Mouse (Mus musculus): ENCODE measurements at regions not wholly inside any gene's neighbourhood (a gene's known extent, or its start where the extent isn't known, plus 50 kb on each side); places are given as distances from the start of the nearest gene placed in this dataset.

- H3K4me3 ChIP-seq: no peak overlapping the region
- no peaks in the 10 kb centered on the region for H3K27me3 ChIP-seq (ENCODE audit: low read depth, poor library complexity, severe bottlenecking)
- no peak for DNase-seq (ENCODE audit: low spot score)
- peak overlapping the region; percentile 71 for H3K27ac ChIP-seq (replicated peaks)
- H3K9me3 ChIP-seq (replicated peaks): no peaks in the 10 kb centered on the region
- H3K36me3 ChIP-seq: no peaks in the 10 kb centered on the region
- WGBS: 59% methylated on average over 7 of the region's 7 CpGs
- peaks cover 18% of the 10 kb centered on the region for H3K4me1 ChIP-seq
Observed at GRCm38 (mm10) chr14:31947246-31947645, 81.5 kb upstream of the Galnt15 start.

- Histone ChIP-seq H3K27me3 (ENCODE audit: low read depth, poor library complexity, severe bottlenecking) (no peaks in the 10 kb centered on the region), H3K4me3 (no peak overlapping the region), H3K4me1 (peaks cover 11% of the 10 kb centered on the region), H3K36me3 (no peaks in the 10 kb centered on the region), H3K9me3 (replicated peaks) (no peaks in the 10 kb centered on the region), H3K27ac (replicated peaks) (no peak overlapping the region)
- 86% methylated on average over 3 of the region's 3 CpGs for WGBS
- DNase-seq (ENCODE audit: low spot score): no peak
Observed at GRCm38 (mm10) chr14:31951894-31952293, 76.9 kb upstream of the Galnt15 start.

- Histone ChIP-seq H3K9me3 (replicated peaks) (no peaks in the 10 kb centered on the region), H3K4me1 (no peaks in the 10 kb centered on the region), H3K36me3 (no peaks in the 10 kb centered on the region), H3K27me3 (ENCODE audit: low read depth, poor library complexity, severe bottlenecking) (no peaks in the 10 kb centered on the region), H3K27ac (replicated peaks) (no peak overlapping the region), H3K4me3 (no peak overlapping the region)
- DNase-seq (ENCODE audit: low spot score): no peak
- WGBS: 85% methylated on average over 4 of the region's 4 CpGs
Observed at GRCm38 (mm10) chr14:31953783-31954182, 75.0 kb upstream of the Galnt15 start.

GRCm38 (mm10) chr14:31954945-31955344 lies 73.8 kb upstream of the Galnt15 start:
- DNase-seq (ENCODE audit: low spot score): peak; percentile 78
- no peaks in the 10 kb centered on the region for H3K9me3 ChIP-seq (replicated peaks)
- H3K36me3 ChIP-seq: no peaks in the 10 kb centered on the region
- no peak overlapping the region for H3K27ac ChIP-seq (replicated peaks)
- 12% methylated on average over 4 of the region's 4 CpGs for WGBS
- no peaks in the 10 kb centered on the region for H3K27me3 ChIP-seq (ENCODE audit: low read depth, poor library complexity, severe bottlenecking)
- no peak overlapping the region for H3K4me3 ChIP-seq
- H3K4me1 ChIP-seq: no peaks in the 10 kb centered on the region

GRCm38 (mm10) chr14:31957211-31957638 lies 71.6 kb upstream of the Galnt15 start:
- Histone ChIP-seq H3K36me3 (no peaks in the 10 kb centered on the region), H3K9me3 (replicated peaks) (no peaks in the 10 kb centered on the region), H3K27ac (replicated peaks) (no peak overlapping the region), H3K4me3 (no peak overlapping the region), H3K4me1 (no peaks in the 10 kb centered on the region), H3K27me3 (ENCODE audit: low read depth, poor library complexity, severe bottlenecking) (no peaks in the 10 kb centered on the region)
- WGBS: 96% methylated on average over 10 of the region's 10 CpGs
- DNase-seq (ENCODE audit: low spot score): no peak

- Histone ChIP-seq H3K9me3 (replicated peaks) (no peaks in the 10 kb centered on the region), H3K27me3 (ENCODE audit: low read depth, poor library complexity, severe bottlenecking) (no peaks in the 10 kb centered on the region), H3K4me3 (no peak overlapping the region), H3K36me3 (no peaks in the 10 kb centered on the region), H3K27ac (replicated peaks) (no peak overlapping the region), H3K4me1 (peaks cover 15% of the 10 kb centered on the region)
- DNase-seq (ENCODE audit: low spot score): no peak
- 90% methylated on average over 9 of the region's 9 CpGs for WGBS
Observed at GRCm38 (mm10) chr14:31960201-31960854, 68.5 kb upstream of the Galnt15 start.

GRCm38 (mm10) chr14:31961442-31961841 lies 67.3 kb upstream of the Galnt15 start:
- Histone ChIP-seq H3K27me3 (ENCODE audit: low read depth, poor library complexity, severe bottlenecking) (no peaks in the 10 kb centered on the region), H3K4me1 (peaks cover 15% of the 10 kb centered on the region), H3K36me3 (no peaks in the 10 kb centered on the region), H3K4me3 (no peak overlapping the region), H3K9me3 (replicated peaks) (no peaks in the 10 kb centered on the region), H3K27ac (replicated peaks) (no peak overlapping the region)
- 93% methylated on average over 5 of the region's 5 CpGs for WGBS
- no peak for DNase-seq (ENCODE audit: low spot score)

GRCm38 (mm10) chr14:31963131-31963911 lies 65.5 kb upstream of the Galnt15 start:
- DNase-seq (ENCODE audit: low spot score): no peak

GRCm38 (mm10) chr14:31964076-31964475 lies 64.7 kb upstream of the Galnt15 start:
- no peaks in the 10 kb centered on the region for H3K27me3 ChIP-seq (ENCODE audit: low read depth, poor library complexity, severe bottlenecking)
- H3K4me1 ChIP-seq: peaks cover 15% of the 10 kb centered on the region
- H3K9me3 ChIP-seq (replicated peaks): no peaks in the 10 kb centered on the region
- WGBS: 68% methylated on average over 2 of the region's 2 CpGs
- no peaks in the 10 kb centered on the region for H3K36me3 ChIP-seq
- H3K4me3 ChIP-seq: no peak overlapping the region
- peak overlapping the region; percentile 43 for H3K27ac ChIP-seq (replicated peaks)
- no peak for DNase-seq (ENCODE audit: low spot score)

More at GRCm38 (mm10) chr14:31963131-31963911, 65.5 kb upstream of the Galnt15 start:
- H3K9me3 ChIP-seq (replicated peaks): no peaks in the 10 kb centered on the region
- H3K27me3 ChIP-seq (ENCODE audit: low read depth, poor library complexity, severe bottlenecking): no peaks in the 10 kb centered on the region
- H3K4me1 ChIP-seq: peaks cover 15% of the 10 kb centered on the region
- no peak overlapping the region for H3K4me3 ChIP-seq
- no peaks in the 10 kb centered on the region for H3K36me3 ChIP-seq
- WGBS: 58% methylated on average over 12 of the region's 12 CpGs
- H3K27ac ChIP-seq (replicated peaks): 0 out of 2 replicates have a peak overlapping the region, but pooled peaks have one; percentile 33

GRCm38 (mm10) chr14:31964831-31965230 lies 64.0 kb upstream of the Galnt15 start:
- H3K4me3 ChIP-seq: no peak overlapping the region
- no peaks in the 10 kb centered on the region for H3K27me3 ChIP-seq (ENCODE audit: low read depth, poor library complexity, severe bottlenecking)
- DNase-seq (ENCODE audit: low spot score): no peak
- no peaks in the 10 kb centered on the region for H3K9me3 ChIP-seq (replicated peaks)
- peaks cover 15% of the 10 kb centered on the region for H3K4me1 ChIP-seq
- H3K27ac ChIP-seq (replicated peaks): no peak overlapping the region
- 82% methylated on average over 4 of the region's 4 CpGs for WGBS
- no peaks in the 10 kb centered on the region for H3K36me3 ChIP-seq

GRCm38 (mm10) chr14:31969531-31969930 lies 59.3 kb upstream of the Galnt15 start:
- H3K27me3 ChIP-seq (ENCODE audit: low read depth, poor library complexity, severe bottlenecking): no peaks in the 10 kb centered on the region
- H3K9me3 ChIP-seq (replicated peaks): no peaks in the 10 kb centered on the region
- no peaks in the 10 kb centered on the region for H3K4me1 ChIP-seq
- H3K36me3 ChIP-seq: no peaks in the 10 kb centered on the region
- peak overlapping the region; percentile 29 for H3K27ac ChIP-seq (replicated peaks)
- DNase-seq (ENCODE audit: low spot score): no peak
- no peak overlapping the region for H3K4me3 ChIP-seq
- WGBS: 87% methylated on average over 4 of the region's 4 CpGs

- no peaks in the 10 kb centered on the region for H3K27me3 ChIP-seq (ENCODE audit: low read depth, poor library complexity, severe bottlenecking)
- WGBS: 91% methylated on average over 3 of the region's 3 CpGs
- DNase-seq (ENCODE audit: low spot score): no peak
- no peak overlapping the region for H3K27ac ChIP-seq (replicated peaks)
- H3K9me3 ChIP-seq (replicated peaks): no peaks in the 10 kb centered on the region
- no peaks in the 10 kb centered on the region for H3K4me1 ChIP-seq
- H3K4me3 ChIP-seq: no peak overlapping the region
- no peaks in the 10 kb centered on the region for H3K36me3 ChIP-seq
Observed at GRCm38 (mm10) chr14:31970245-31970830, 58.5 kb upstream of the Galnt15 start.

- no peaks in the 10 kb centered on the region for H3K36me3 ChIP-seq
- H3K4me1 ChIP-seq: no peaks in the 10 kb centered on the region
- H3K4me3 ChIP-seq: no peak overlapping the region
- no peak overlapping the region for H3K27ac ChIP-seq (replicated peaks)
- no peaks in the 10 kb centered on the region for H3K27me3 ChIP-seq (ENCODE audit: low read depth, poor library complexity, severe bottlenecking)
- DNase-seq (ENCODE audit: low spot score): no peak
- H3K9me3 ChIP-seq (replicated peaks): no peaks in the 10 kb centered on the region
- 94% methylated on average over 9 of the region's 9 CpGs for WGBS
Observed at GRCm38 (mm10) chr14:31970851-31971250, 57.9 kb upstream of the Galnt15 start.
